Mouse (Mus musculus) heart, postnatal 0 days (tissue): ENCODE results near the gene Slc16a11.

Experiments used
- CTCF ChIP-seq: IDR thresholded peaks from 2 replicates; pipeline ENCODE4 v1.5.1; 2016; ENCODE audit warnings: antibody characterized with exemption, control low read depth, low read depth
- EP300 ChIP-seq: IDR thresholded peaks from 2 replicates; pipeline ENCODE4 v1.6.1; 2016; ENCODE audit warnings: antibody characterized with exemption, low read depth

DNA sequence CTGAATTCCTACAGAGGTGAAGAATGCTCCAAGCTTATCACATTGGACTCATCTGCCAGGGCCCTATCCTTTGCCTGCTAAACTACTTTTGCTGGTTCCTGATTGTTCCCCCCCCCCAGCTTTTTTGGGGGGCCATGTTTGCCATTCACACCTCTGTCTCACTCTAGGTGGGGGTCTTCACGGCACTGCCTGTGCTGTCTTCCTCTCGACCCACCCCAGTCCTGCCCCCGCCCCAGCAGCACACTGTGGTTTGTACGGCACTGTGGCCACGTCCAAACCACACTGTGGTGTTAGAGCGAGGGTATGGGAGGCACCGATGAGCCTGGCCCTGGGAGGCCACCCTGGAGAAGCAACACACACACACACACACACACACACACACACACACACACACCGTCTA is 21.9 kb downstream of the Slc16a11 start:
- TF ChIP-seq CTCF (no peak), EP300 (no peak)
